Mouse (Mus musculus) lung, embryonic 14.5 days (tissue): ENCODE data around the gene Rab42. TPM values are rescaled to one million over a fixed set of nuclear protein-coding genes. Genes with fewer than 3 reads are reported as not detected.
A peak's percentile ranks its signal among the peaks of the same experiment; 100 is the strongest.

Experiments
- ATAC-seq: fragments of 200-750 bp; cut with Nextera tagmentation; 2 replicates; pipeline ENCODE4 v1.8.0; 2017; ENCODE audit warnings: mild to moderate bottlenecking, moderate TSS enrichment, moderate library complexity; ENCODE audit not compliant: insufficient read depth
- DNase-seq: peaks from one replicate; pipeline ENCODE4 v3.0.0-alpha.2; 2015
- H3K27ac ChIP-seq: fragments of 300-500 bp; sonication (generic); 2 replicates; pipeline ENCODE4 v1.5.1; 2014; ENCODE audit warnings: low read depth, mild to moderate bottlenecking, moderate library complexity
- H3K27me3 ChIP-seq: fragments of 300-500 bp; sonication (generic); 2 replicates; pipeline ENCODE4 v1.6.1; 2014; ENCODE audit warnings: low read length, control low read depth; ENCODE audit not compliant: insufficient read depth
- H3K36me3 ChIP-seq: fragments of 300-500 bp; sonication (generic); 2 replicates; pipeline ENCODE4 v1.6.1; 2014; ENCODE audit warnings: control low read depth; ENCODE audit not compliant: insufficient read depth
- H3K4me1 ChIP-seq: fragments of 300-500 bp; sonication (generic); 2 replicates; pipeline ENCODE4 v1.6.1; 2014; ENCODE audit warnings: antibody characterized with exemption, control low read depth; ENCODE audit not compliant: insufficient read depth
- H3K4me2 ChIP-seq: fragments of 300-500 bp; sonication (generic); 2 replicates; pipeline ENCODE4 v1.6.1; 2014; ENCODE audit warnings: mild to moderate bottlenecking
- H3K4me3 ChIP-seq: fragments of 300-500 bp; sonication (generic); 2 replicates; pipeline ENCODE4 v1.5.1; 2014; ENCODE audit warnings: low read depth, low read length
- H3K9ac ChIP-seq: fragments of 300-500 bp; sonication (generic); 2 replicates; pipeline ENCODE4 v1.6.1; 2014
- H3K9me3 ChIP-seq: fragments of 300-500 bp; sonication (generic); 2 replicates; pipeline ENCODE4 v1.6.1; 2016; ENCODE audit warnings: low read depth, low read length, control low read depth
- CTCF ChIP-seq: IDR thresholded peaks from 2 replicates; pipeline ENCODE4 v1.5.1; 2016; ENCODE audit warnings: antibody characterized with exemption, low read depth
- whole genome bisulfite sequencing: fragments of 180-500 bp; shearing (Covaris S2); extraction: QIAGEN DNeasy Blood & Tissue Kit; methylation state at CpG from one replicate; pipeline ENCODE4 v1.1.7; 2014; 5-methylcytosine and 5-hydroxymethylcytosine counted together
- polyA plus RNA-seq: library from polyadenylated mRNA; unstranded; fragments of >200 nt; fragmentation: Nextera tagmentation; extraction: Ambion mirVana; gene quantifications from 2 replicates; pipeline ENCODE4 v1.2.1, GENCODE M21; 2014

Rab42 gene
- polyA plus RNA-seq, 1 experiment from 2014 or later = 1.9 TPM

GRCm38 (mm10) chr4:132346261-132346660, 43.1 kb upstream of the Rab42 start:
- H3K9me3 ChIP-seq = no peaks in the 10 kb centered on the region
- ATAC-seq = no peak
- no peak for TF ChIP-seq CTCF
- no peak overlapping the region for H3K27ac ChIP-seq
- no peak overlapping the region for H3K4me2 ChIP-seq
- H3K4me1 ChIP-seq = peaks cover 9% of the 10 kb centered on the region
- no peaks in the 10 kb centered on the region for H3K27me3 ChIP-seq
- no peak overlapping the region for H3K9ac ChIP-seq
- no peak overlapping the region for H3K4me3 ChIP-seq
- H3K36me3 ChIP-seq = peaks cover 6% of the 10 kb centered on the region
- DNase-seq = no peak
- WGBS = 82% methylated on average over 4 of the region's 4 CpGs

GRCm38 (mm10) chr4:132345843-132346212, 42.6 kb upstream of the Rab42 start:
- Histone ChIP-seq H3K9ac (peak overlapping the region; percentile 90; the same call in 1 of the 2 replicates), H3K27me3 (no peaks in the 10 kb centered on the region), H3K27ac (no peak overlapping the region), H3K36me3 (peaks cover 4% of the 10 kb centered on the region), H3K4me2 (peak overlapping the region; percentile 87), H3K4me3 (peak overlapping the region; percentile 86), H3K9me3 (no peaks in the 10 kb centered on the region), H3K4me1 (peaks cover 9% of the 10 kb centered on the region; the same call in 1 of the 2 replicates)
- no peak for TF ChIP-seq CTCF
- DNase-seq (no peak), ATAC-seq (peak; percentile 16; the same call in 1 of the 2 replicates)
- WGBS = 43% methylated on average over 5 of the region's 5 CpGs

GRCm38 (mm10) chr4:132345135-132345842, 42.1 kb upstream of the Rab42 start:
- ATAC-seq = peak; percentile 85
- DNase-seq = peak; percentile 97
- H3K36me3 ChIP-seq = peaks cover 3% of the 10 kb centered on the region; the same call in 1 of the 2 replicates
- WGBS = under 1% methylated on average over 83 of the region's 83 CpGs
- peak overlapping the region; percentile 75; the same call in 1 of the 2 replicates for H3K27ac ChIP-seq
- H3K4me3 ChIP-seq = peak overlapping the region; percentile 86
- H3K4me2 ChIP-seq = peak overlapping the region; percentile 87
- H3K27me3 ChIP-seq = no peaks in the 10 kb centered on the region
- TF ChIP-seq CTCF = peak; percentile 88
- H3K9ac ChIP-seq = peak overlapping the region; percentile 90
- H3K9me3 ChIP-seq = no peaks in the 10 kb centered on the region
- H3K4me1 ChIP-seq = peaks cover 9% of the 10 kb centered on the region; the same call in 1 of the 2 replicates

GRCm38 (mm10) chr4:132344403-132345134, 41.4 kb upstream of the Rab42 start:
- Histone ChIP-seq H3K4me1 (peaks cover 9% of the 10 kb centered on the region; the same call in 1 of the 2 replicates), H3K9ac (peak overlapping the region; percentile 90), H3K4me3 (peak overlapping the region; percentile 86), H3K9me3 (no peaks in the 10 kb centered on the region), H3K36me3 (peaks cover 10% of the 10 kb centered on the region), H3K4me2 (peak overlapping the region; percentile 87), H3K27me3 (no peaks in the 10 kb centered on the region), H3K27ac (0 out of 2 replicates have a peak overlapping the region, but pooled peaks have one; percentile 75)
- peak; percentile 50 for DNase-seq
- TF ChIP-seq CTCF = no peak
- 4% methylated on average over 13 of the region's 13 CpGs for WGBS
- 0 out of 2 replicates have a peak, but pooled peaks have one; percentile 13 for ATAC-seq

GRCm38 (mm10) chr4:132341451-132341850, 38.3 kb upstream of the Rab42 start:
- TF ChIP-seq CTCF = no peak
- no peak overlapping the region for H3K4me2 ChIP-seq

GRCm38 (mm10) chr4:132338943-132339342, 35.8 kb upstream of the Rab42 start:
- no peaks in the 10 kb centered on the region for H3K9me3 ChIP-seq
- ATAC-seq (no peak), DNase-seq (no peak)
- no peak overlapping the region for H3K4me2 ChIP-seq
- 0 out of 2 replicates have a peak, but pooled peaks cover 3% of the 10 kb centered on the region for H3K4me1 ChIP-seq
- peaks cover 67% of the 10 kb centered on the region for H3K36me3 ChIP-seq
- H3K9ac ChIP-seq = no peak overlapping the region
- H3K27ac ChIP-seq = no peak overlapping the region
- 88% methylated on average over 13 of the region's 13 CpGs for WGBS
- no peak overlapping the region for H3K4me3 ChIP-seq
- H3K27me3 ChIP-seq = no peaks in the 10 kb centered on the region
- no peak for TF ChIP-seq CTCF

More at GRCm38 (mm10) chr4:132341451-132341850, 38.3 kb upstream of the Rab42 start:
- peaks cover 9% of the 10 kb centered on the region; the same call in 1 of the 2 replicates for H3K4me1 ChIP-seq
- ATAC-seq = no peak
- H3K9ac ChIP-seq = no peak overlapping the region
- DNase-seq = no peak
- H3K27me3 ChIP-seq = no peaks in the 10 kb centered on the region
- no peak overlapping the region for H3K27ac ChIP-seq
- H3K4me3 ChIP-seq = no peak overlapping the region
- 85% methylated on average over 3 of the region's 3 CpGs for WGBS
- H3K9me3 ChIP-seq = no peaks in the 10 kb centered on the region
- peaks cover 42% of the 10 kb centered on the region for H3K36me3 ChIP-seq

GRCm38 (mm10) chr4:132332880-132333279, 29.7 kb upstream of the Rab42 start:
- DNase-seq (no peak), ATAC-seq (no peak)
- Histone ChIP-seq H3K27me3 (no peaks in the 10 kb centered on the region), H3K4me3 (no peak overlapping the region), H3K27ac (no peak overlapping the region), H3K9me3 (no peaks in the 10 kb centered on the region), H3K36me3 (peaks cover 61% of the 10 kb centered on the region), H3K4me2 (no peak overlapping the region), H3K9ac (no peak overlapping the region), H3K4me1 (peaks cover 6% of the 10 kb centered on the region; the same call in 1 of the 2 replicates)
- 87% methylated on average over 6 of the region's 6 CpGs for WGBS
- TF ChIP-seq CTCF = no peak
